Mouse (Mus musculus): Measurements from ENCODE around the gene Iapp. TPM values are rescaled to one million over a fixed set of nuclear protein-coding genes. Genes with fewer than 3 reads are reported as not detected.
A peak's percentile ranks its signal among the peaks of the same experiment; 100 is the strongest.

Gene Iapp
- polyA plus RNA-seq, 2 experiments = 0.16 TPM; not detected in 1

GRCm38 (mm10) chr6:142314285-142314684 lies 16.1 kb downstream of the Iapp start:
- ATAC-seq (ENCODE audit: insufficient read depth) = no peak
- H3K9me3 ChIP-seq (ENCODE audit: control insufficient read depth, low read length) = peaks cover 3% of the 10 kb centered on the region

GRCm38 (mm10) chr6:142317106-142317505 lies 18.9 kb downstream of the Iapp start:
- Histone ChIP-seq H3K27ac (no peak overlapping the region), H3K9me3 (ENCODE audit: control insufficient read depth, low read length) (no peaks in the 10 kb centered on the region), H3K4me3 (ENCODE audit: insufficient read depth in 1 of 2, low read depth in 2 of 2, low read length in 2 of 2) (no peak overlapping the region), H3K36me3 (replicated peaks; ENCODE audit: control insufficient read depth, insufficient read depth, low read depth) (no peaks in the 10 kb centered on the region), H3K9ac (replicated peaks) (no peak overlapping the region), H3K4me1 (replicated peaks; ENCODE audit: control insufficient read depth in 2 of 2, insufficient read depth in 2 of 2, low read length in 1 of 2) (no peaks in the 10 kb centered on the region), H3K27me3 (ENCODE audit: control insufficient read depth, insufficient read depth, low read length) (no peaks in the 10 kb centered on the region), H3K4me2 (ENCODE audit: low read depth) (no peak overlapping the region)
- no peak for ATAC-seq (ENCODE audit: insufficient read depth)
- TF ChIP-seq CTCF (IDR thresholded peaks at IDR 0.05; ENCODE audit: low read depth) (no peak), EP300 (IDR thresholded peaks at IDR 0.05; ENCODE audit: low read depth) (no peak)
- DNase-seq (ENCODE audit: low read depth in 3 of 3, low spot score in 3 of 3) = no peak

More at GRCm38 (mm10) chr6:142314285-142314684, 16.1 kb downstream of the Iapp start:
- H3K36me3 ChIP-seq (replicated peaks; ENCODE audit: control insufficient read depth, insufficient read depth, low read depth) = no peaks in the 10 kb centered on the region
- no peaks in the 10 kb centered on the region for H3K27me3 ChIP-seq (ENCODE audit: control insufficient read depth, insufficient read depth, low read length)
- no peaks in the 10 kb centered on the region for H3K4me1 ChIP-seq (replicated peaks; ENCODE audit: control insufficient read depth in 2 of 2, insufficient read depth in 2 of 2, low read length in 1 of 2)
- 52% methylated on average over 5 of the region's 5 CpGs for WGBS (ENCODE audit: insufficient replicate concordance)
- DNase-seq (ENCODE audit: low read depth in 3 of 3, low spot score in 3 of 3) = no peak
- no peak overlapping the region for H3K4me3 ChIP-seq (ENCODE audit: insufficient read depth in 1 of 2, low read depth in 2 of 2, low read length in 2 of 2)
- TF ChIP-seq CTCF (IDR thresholded peaks at IDR 0.05; ENCODE audit: low read depth) (no peak), EP300 (IDR thresholded peaks at IDR 0.05; ENCODE audit: low read depth) (no peak)
- H3K4me2 ChIP-seq (ENCODE audit: low read depth) = no peak overlapping the region
- H3K9ac ChIP-seq (replicated peaks) = no peak overlapping the region
- H3K27ac ChIP-seq = no peak overlapping the region

GRCm38 (mm10) chr6:142322881-142323280 lies 24.7 kb downstream of the Iapp start, which contains the start of gene Slco1a5:
Gene Slco1a5, minus strand, starts transcription at chr6:142322981.
- Histone ChIP-seq H3K27ac (no peak within 1 kb of the TSS), H3K4me1 (replicated peaks; ENCODE audit: control insufficient read depth in 2 of 2, insufficient read depth in 2 of 2, low read length in 1 of 2) (no peaks in the 10 kb centered on the region), H3K36me3 (replicated peaks; ENCODE audit: control insufficient read depth, insufficient read depth, low read depth) (no peaks in the 10 kb centered on the region), H3K4me2 (ENCODE audit: low read depth) (no peak within 1 kb of the TSS), H3K9me3 (ENCODE audit: control insufficient read depth, low read length) (no peaks in the 10 kb centered on the region), H3K4me3 (ENCODE audit: insufficient read depth in 1 of 2, low read depth in 2 of 2, low read length in 2 of 2) (no peak within 1 kb of the TSS), H3K27me3 (ENCODE audit: control insufficient read depth, insufficient read depth, low read length) (no peaks in the 10 kb centered on the region), H3K9ac (replicated peaks) (no peak within 1 kb of the TSS)
- WGBS (ENCODE audit: insufficient replicate concordance) = 34% methylated on average over 4 of the region's 4 CpGs
- ATAC-seq (ENCODE audit: insufficient read depth) (no peak), DNase-seq (ENCODE audit: low read depth in 3 of 3, low spot score in 3 of 3) (no peak)
- TF ChIP-seq CTCF (IDR thresholded peaks at IDR 0.05; ENCODE audit: low read depth) = no peak
- TF ChIP-seq EP300 (IDR thresholded peaks at IDR 0.05; ENCODE audit: low read depth) = no peak

GRCm38 (mm10) chr6:142326598-142326997 lies 28.4 kb downstream of the Iapp start:
- Histone ChIP-seq H3K36me3 (replicated peaks; ENCODE audit: control insufficient read depth, insufficient read depth, low read depth) (no peaks in the 10 kb centered on the region), H3K4me1 (replicated peaks; ENCODE audit: control insufficient read depth in 2 of 2, insufficient read depth in 2 of 2, low read length in 1 of 2) (no peaks in the 10 kb centered on the region), H3K27ac (no peak overlapping the region), H3K4me3 (ENCODE audit: insufficient read depth in 1 of 2, low read depth in 2 of 2, low read length in 2 of 2) (no peak overlapping the region), H3K9me3 (ENCODE audit: control insufficient read depth, low read length) (no peaks in the 10 kb centered on the region), H3K9ac (replicated peaks) (no peak overlapping the region), H3K27me3 (ENCODE audit: control insufficient read depth, insufficient read depth, low read length) (no peaks in the 10 kb centered on the region), H3K4me2 (ENCODE audit: low read depth) (no peak overlapping the region)
- peak; percentile 44 for TF ChIP-seq CTCF (IDR thresholded peaks at IDR 0.05; ENCODE audit: low read depth)
- TF ChIP-seq EP300 (IDR thresholded peaks at IDR 0.05; ENCODE audit: low read depth) = no peak
- no peak for ATAC-seq (ENCODE audit: insufficient read depth)
- 48% methylated on average over 3 of the region's 3 CpGs for WGBS (ENCODE audit: insufficient replicate concordance)
- no peak for DNase-seq (ENCODE audit: low read depth in 3 of 3, low spot score in 3 of 3)

- H3K9ac ChIP-seq (replicated peaks) = no peak overlapping the region
- no peak overlapping the region for H3K27ac ChIP-seq
- no peak for DNase-seq (ENCODE audit: low read depth in 3 of 3, low spot score in 3 of 3)
- H3K9me3 ChIP-seq (ENCODE audit: control insufficient read depth, low read length) = no peaks in the 10 kb centered on the region
- WGBS (ENCODE audit: insufficient replicate concordance) = 28% methylated on average over 1 of the region's 1 CpGs
- H3K4me1 ChIP-seq (replicated peaks; ENCODE audit: control insufficient read depth in 2 of 2, insufficient read depth in 2 of 2, low read length in 1 of 2) = no peaks in the 10 kb centered on the region
- TF ChIP-seq CTCF (IDR thresholded peaks at IDR 0.05; ENCODE audit: low read depth) = no peak
- no peak for TF ChIP-seq EP300 (IDR thresholded peaks at IDR 0.05; ENCODE audit: low read depth)
- H3K4me3 ChIP-seq (ENCODE audit: insufficient read depth in 1 of 2, low read depth in 2 of 2, low read length in 2 of 2) = no peak overlapping the region
- H3K27me3 ChIP-seq (ENCODE audit: control insufficient read depth, insufficient read depth, low read length) = no peaks in the 10 kb centered on the region
- no peak for ATAC-seq (ENCODE audit: insufficient read depth)
- H3K4me2 ChIP-seq (ENCODE audit: low read depth) = no peak overlapping the region
- no peaks in the 10 kb centered on the region for H3K36me3 ChIP-seq (replicated peaks; ENCODE audit: control insufficient read depth, insufficient read depth, low read depth)
Observed at GRCm38 (mm10) chr6:142329201-142329600, 31.0 kb downstream of the Iapp start.
